Mouse (Mus musculus): ENCODE results near the gene Dgcr6.

DNA sequence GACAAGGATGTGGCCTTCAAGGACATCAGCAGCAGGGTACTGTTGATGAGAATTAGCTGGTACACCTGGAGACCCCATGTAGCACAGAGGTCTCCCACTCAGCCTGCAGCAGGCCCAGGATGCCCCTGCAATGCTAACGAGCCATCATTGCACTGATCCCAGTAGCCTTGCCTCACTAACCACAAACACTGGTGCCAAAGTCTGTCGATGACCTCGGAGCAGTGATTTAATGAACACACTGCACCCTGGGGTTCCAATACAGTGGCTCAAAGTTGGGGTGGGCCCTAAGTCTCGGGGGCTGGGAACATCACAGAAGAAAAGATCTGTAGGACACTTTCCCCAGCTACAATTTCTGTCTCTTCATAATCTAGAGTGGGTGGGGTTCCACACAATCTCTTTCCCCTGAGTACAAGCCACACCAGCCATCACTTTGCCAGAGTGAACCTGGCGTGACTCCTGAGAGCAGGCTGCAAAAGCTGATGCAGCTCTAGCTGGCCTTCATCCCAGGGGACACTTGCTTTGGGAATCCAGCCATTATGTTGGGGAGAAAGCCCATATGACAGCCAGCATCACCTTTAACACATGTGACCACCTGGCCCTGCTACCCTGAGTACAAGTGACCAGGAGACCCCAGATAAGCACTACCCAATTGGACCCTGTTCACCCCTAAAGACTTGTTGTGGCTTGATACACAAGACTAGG lies 25.8 kb downstream of the Dgcr6 start:
- TF ChIP-seq POLR2A (IDR thresholded peaks at IDR 0.05; ENCODE audit: borderline replicate concordance, extremely low read depth, insufficient read depth, insufficient read length, poor library complexity, severe bottlenecking) (no peak), CTCF (IDR thresholded peaks at IDR 0.05; ENCODE audit: borderline replicate concordance, extremely low read depth, insufficient read depth, insufficient read length) (no peak)
